Mouse (Mus musculus) cerebellum, adult 9-11 months (tissue): ENCODE measurements at regions not wholly inside any gene's neighbourhood (a gene's known extent, or its start where the extent isn't known, plus 50 kb on each side); places are given as distances from the start of the nearest gene placed in this dataset.

Source experiments
- DNase-seq: peaks from one replicate; pipeline ENCODE4 v3.0.0; 2022

GRCm38 (mm10) chr2:95232135-95232772, 794.3 kb upstream of the Api5 start:
- peak; percentile 4 for DNase-seq

GRCm38 (mm10) chr2:95231739-95232134, 793.8 kb upstream of the Api5 start:
- no peak for DNase-seq

GRCm38 (mm10) chr2:95229386-95229785, 791.5 kb upstream of the Api5 start:
- no peak for DNase-seq

GRCm38 (mm10) chr2:95210216-95210941, 772.4 kb upstream of the Api5 start:
- DNase-seq = no peak
